Mouse (Mus musculus) thymus, postnatal 0 days (tissue): ENCODE measurements around the gene Pabpn1l. TPM values are rescaled to one million over a fixed set of nuclear protein-coding genes. Genes with fewer than 3 reads are reported as not detected.
A peak's percentile ranks its signal among the peaks of the same experiment; 100 is the strongest.
"Not testable (repeated sequence)": the region's sequence is repeated elsewhere in the genome, so short reads cannot be mapped to it uniquely, and the experiment has no call there.

Experiments used
- DNase-seq: peaks from one replicate; pipeline ENCODE4 v3.0.0-alpha.2; 2015; ENCODE audit warnings: low spot score
- polyA plus RNA-seq: library from polyadenylated mRNA; unstranded; fragments of >200 nt; fragmentation: Nextera tagmentation; extraction: Ambion mirVana; gene quantifications from 2 replicates; pipeline ENCODE4 v1.2.1, GENCODE M21; 2015

Gene Pabpn1l
- polyA plus RNA-seq, 1 experiment from 2014 or later: 0.43 TPM

GRCm38 (mm10) chr8:122648192-122648970 lies 25.8 kb upstream of the Pabpn1l start:
- DNase-seq: no peak

- no peak for DNase-seq
Observed at GRCm38 (mm10) chr8:122646337-122646736, 23.8 kb upstream of the Pabpn1l start.

GRCm38 (mm10) chr8:122644175-122644954 lies 21.8 kb upstream of the Pabpn1l start:
- no peak for DNase-seq

GRCm38 (mm10) chr8:122642071-122642470 lies 19.5 kb upstream of the Pabpn1l start:
- no peak for DNase-seq

- no peak for DNase-seq
Observed at GRCm38 (mm10) chr8:122641406-122641805, 18.9 kb upstream of the Pabpn1l start.

- no peak for DNase-seq
Observed at GRCm38 (mm10) chr8:122640825-122641224, 18.3 kb upstream of the Pabpn1l start.

GRCm38 (mm10) chr8:122639521-122640248 lies 17.1 kb upstream of the Pabpn1l start:
- DNase-seq: no peak

- no peak for DNase-seq
Observed at GRCm38 (mm10) chr8:122638601-122639000, 16.1 kb upstream of the Pabpn1l start.

GRCm38 (mm10) chr8:122637230-122637629 lies 14.7 kb upstream of the Pabpn1l start:
- DNase-seq: no peak

- DNase-seq: no peak
Observed at GRCm38 (mm10) chr8:122636803-122637175, 14.2 kb upstream of the Pabpn1l start.

- DNase-seq: no peak
Observed at GRCm38 (mm10) chr8:122635878-122636802, 13.6 kb upstream of the Pabpn1l start.

- no peak for DNase-seq
Observed at GRCm38 (mm10) chr8:122633205-122633604, 10.7 kb upstream of the Pabpn1l start.

GRCm38 (mm10) chr8:122632134-122632533 lies 9.6 kb upstream of the Pabpn1l start:
- DNase-seq: not testable (repeated sequence)

GRCm38 (mm10) chr8:122630696-122631095 lies 8.2 kb upstream of the Pabpn1l start:
- no peak for DNase-seq

- no peak for DNase-seq
Observed at GRCm38 (mm10) chr8:122629388-122629787, 6.8 kb upstream of the Pabpn1l start.

- DNase-seq: peak; percentile 21
Observed at GRCm38 (mm10) chr8:122626896-122627295, 4.4 kb upstream of the Pabpn1l start.

GRCm38 (mm10) chr8:122625811-122626210 lies 3.3 kb upstream of the Pabpn1l start:
- DNase-seq: no peak

GRCm38 (mm10) chr8:122624653-122625052 lies 2.1 kb upstream of the Pabpn1l start:
- DNase-seq: no peak

- DNase-seq: no peak
Observed at GRCm38 (mm10) chr8:122623844-122624642, 1.5 kb upstream of the Pabpn1l start.

- DNase-seq: no peak
Observed at GRCm38 (mm10) chr8:122620446-122620845, 2.1 kb downstream of the Pabpn1l start.
